Mouse (Mus musculus): ENCODE measurements at regions not wholly inside any gene's neighbourhood (a gene's known extent, or its start where the extent isn't known, plus 50 kb on each side); places are given as distances from the start of the nearest gene placed in this dataset.

GRCm38 (mm10) chr9:118416032-118416431 lies 62.0 kb upstream of the Eomes start:
- TF ChIP-seq CTCF (IDR thresholded peaks at IDR 0.05; ENCODE audit: borderline replicate concordance, insufficient read depth, low read depth, low read length) (no peak), POLR2A (IDR thresholded peaks at IDR 0.05; ENCODE audit: borderline replicate concordance, insufficient read depth, low read length) (no peak)

Data from cerebellum, adult 2 months (tissue).